Mouse (Mus musculus): Measurements from ENCODE around the gene Cdkal1. TPM values are rescaled to one million over a fixed set of nuclear protein-coding genes. Genes with fewer than 3 reads are reported as not detected.

The Cdkal1 gene
- polyA plus RNA-seq, 1 experiment from 2014 or later, result 25.9 TPM

DNA sequence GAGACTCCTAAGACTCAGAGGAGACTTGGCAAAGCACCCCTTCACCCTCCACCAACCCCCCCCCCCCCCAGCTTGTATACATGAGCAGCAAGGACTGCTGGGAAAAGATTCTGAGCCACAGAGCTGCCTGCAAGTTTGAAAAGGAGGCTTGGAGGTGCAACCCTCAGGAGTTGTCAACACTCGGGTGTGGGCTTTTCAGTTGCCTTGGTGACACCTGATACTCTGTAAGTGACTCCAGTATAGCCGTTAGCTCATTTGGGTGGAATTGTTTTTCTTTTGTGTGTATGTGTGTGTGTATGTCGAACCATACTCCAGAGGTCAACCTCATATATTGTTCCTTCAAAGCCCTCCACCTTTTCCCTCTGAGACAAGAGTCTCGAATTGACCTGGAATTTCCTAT, 669.9 kb downstream of the Cdkal1 start:
- Histone ChIP-seq H3K36me3 (ENCODE audit: control insufficient read depth, insufficient read depth, low read length) (no peaks in the 10 kb centered on the region), H3K27ac (replicated peaks; ENCODE audit: low read depth, low read length) (0 out of 2 replicates have a peak overlapping the region, but pooled peaks have one; percentile 4), H3K9ac (ENCODE audit: low read depth, low read length) (no peak overlapping the region), H3K27me3 (replicated peaks; ENCODE audit: control insufficient read depth, insufficient read depth, low read length) (no peaks in the 10 kb centered on the region), H3K9me3 (ENCODE audit: control insufficient read depth, low read length) (no peaks in the 10 kb centered on the region), H3K4me2 (ENCODE audit: low read depth, low read length) (no peak overlapping the region), H3K4me3 (ENCODE audit: low read depth, low read length) (no peak overlapping the region), H3K4me1 (ENCODE audit: control insufficient read depth, insufficient read depth, low read length) (peaks cover 10% of the 10 kb centered on the region; the same call in 1 of the 2 replicates)
- ATAC-seq (ENCODE audit: low read depth) (peak; percentile 53; the same call in 1 of the 2 replicates), DNase-seq (ENCODE audit: low spot score) (peak; percentile 55)
- 47% methylated on average over 4 of the region's 4 CpGs for WGBS

DNA sequence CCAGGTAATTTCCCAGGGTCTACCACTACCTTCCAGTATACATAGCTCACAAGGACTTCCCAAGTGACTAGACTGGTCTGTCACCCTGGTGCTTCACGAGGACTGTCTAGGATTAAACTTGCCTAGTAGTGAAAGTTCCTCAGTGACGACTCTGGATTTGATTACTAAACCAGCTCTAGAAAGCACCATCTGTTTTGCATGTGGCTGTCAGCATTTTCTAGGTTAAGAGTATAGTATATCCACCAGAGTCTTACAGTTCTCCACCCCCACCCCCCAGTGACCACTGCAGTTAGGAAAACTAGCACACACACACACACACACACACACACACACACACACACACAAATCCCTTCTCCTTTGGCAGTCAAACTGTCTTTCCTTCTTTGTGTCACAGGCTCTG, 670.9 kb downstream of the Cdkal1 start:
- Histone ChIP-seq H3K4me1 (ENCODE audit: control insufficient read depth, insufficient read depth, low read length) (peaks cover 10% of the 10 kb centered on the region; the same call in 1 of the 2 replicates), H3K9me3 (ENCODE audit: control insufficient read depth, low read length) (no peaks in the 10 kb centered on the region), H3K36me3 (ENCODE audit: control insufficient read depth, insufficient read depth, low read length) (no peaks in the 10 kb centered on the region), H3K4me3 (ENCODE audit: low read depth, low read length) (no peak overlapping the region), H3K4me2 (ENCODE audit: low read depth, low read length) (no peak overlapping the region), H3K27me3 (replicated peaks; ENCODE audit: control insufficient read depth, insufficient read depth, low read length) (no peaks in the 10 kb centered on the region), H3K27ac (replicated peaks; ENCODE audit: low read depth, low read length) (no peak overlapping the region), H3K9ac (ENCODE audit: low read depth, low read length) (no peak overlapping the region)
- ATAC-seq (ENCODE audit: low read depth) (no peak), DNase-seq (ENCODE audit: low spot score) (peak; percentile 75)
- WGBS, result 17% methylated on average over 2 of the region's 2 CpGs

DNA sequence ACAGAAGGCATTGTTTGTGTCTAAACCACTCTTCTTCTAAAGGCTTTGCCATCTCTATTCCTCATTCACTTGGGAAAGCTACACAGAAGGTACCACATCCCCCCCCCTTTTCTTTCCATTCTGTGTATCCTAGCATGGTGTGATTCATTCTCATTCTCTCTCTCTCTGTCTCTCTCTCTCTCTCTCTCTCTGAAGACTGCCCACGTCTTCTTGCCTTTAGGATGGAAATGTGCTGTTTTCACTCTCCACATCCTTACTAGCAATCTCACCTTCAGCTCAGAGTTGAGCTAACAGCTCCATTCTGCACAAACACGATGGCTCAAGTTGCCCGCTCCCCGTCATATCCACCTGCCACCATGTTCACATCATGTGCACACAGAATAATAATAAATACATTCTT, 675.6 kb downstream of the Cdkal1 start:
- Histone ChIP-seq H3K4me3 (ENCODE audit: low read depth, low read length) (no peak overlapping the region), H3K9ac (ENCODE audit: low read depth, low read length) (no peak overlapping the region), H3K36me3 (ENCODE audit: control insufficient read depth, insufficient read depth, low read length) (no peaks in the 10 kb centered on the region), H3K4me2 (ENCODE audit: low read depth, low read length) (no peak overlapping the region), H3K4me1 (ENCODE audit: control insufficient read depth, insufficient read depth, low read length) (peaks cover 8% of the 10 kb centered on the region), H3K9me3 (ENCODE audit: control insufficient read depth, low read length) (no peaks in the 10 kb centered on the region), H3K27ac (replicated peaks; ENCODE audit: low read depth, low read length) (no peak overlapping the region), H3K27me3 (replicated peaks; ENCODE audit: control insufficient read depth, insufficient read depth, low read length) (no peaks in the 10 kb centered on the region)
- ATAC-seq (ENCODE audit: low read depth), result no peak
- no peak for DNase-seq (ENCODE audit: low spot score)
- 94% methylated on average over 4 of the region's 4 CpGs for WGBS

DNA sequence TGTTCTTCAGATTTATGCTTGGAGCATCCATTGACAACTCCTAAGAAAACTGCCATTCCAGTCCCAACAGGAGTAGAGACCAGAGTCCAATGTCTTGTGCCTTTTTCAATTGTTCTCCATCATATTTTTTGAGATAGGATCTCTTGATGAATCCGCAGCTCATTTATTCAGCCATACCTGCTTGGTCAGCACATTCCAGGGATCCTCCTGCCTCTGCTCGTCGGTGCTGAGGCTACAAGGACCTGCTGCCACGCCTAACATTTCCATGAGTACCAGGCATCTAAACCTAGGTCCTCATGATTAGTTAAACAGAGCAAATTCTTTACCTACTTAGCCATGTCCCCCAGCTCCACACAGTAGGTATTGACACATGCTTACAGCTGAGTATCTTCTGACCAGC, 676.2 kb downstream of the Cdkal1 start:
- 89% methylated on average over 4 of the region's 4 CpGs for WGBS

DNA sequence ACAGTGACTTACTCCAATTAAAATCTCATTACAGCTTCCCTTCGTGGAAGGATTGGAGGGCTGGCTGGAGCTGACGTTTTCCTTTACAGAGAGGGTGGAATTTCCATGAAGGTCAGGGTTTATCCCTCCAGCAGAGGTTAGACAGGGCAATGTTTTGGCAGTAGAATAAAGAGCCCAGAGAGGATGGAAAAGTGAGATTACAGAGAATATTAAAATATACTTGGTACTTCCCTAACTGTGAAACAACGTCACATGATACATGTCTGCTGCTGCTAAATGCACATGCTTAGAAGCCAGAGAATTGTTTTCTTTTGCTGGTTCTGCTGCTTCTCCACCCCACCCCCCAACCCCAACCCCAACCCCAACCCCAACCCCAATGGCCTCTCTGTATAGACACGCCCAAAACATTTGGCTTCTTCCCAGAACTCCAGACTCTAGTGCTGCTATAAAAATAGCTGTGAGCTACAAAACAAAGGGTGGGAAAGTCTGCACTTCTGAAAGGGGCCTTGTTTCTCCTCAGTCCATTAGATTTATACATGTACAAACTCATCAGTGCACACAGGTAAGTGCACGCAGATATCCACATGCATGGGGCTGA, 677.5 kb downstream of the Cdkal1 start:
- peaks cover 8% of the 10 kb centered on the region for H3K4me1 ChIP-seq (ENCODE audit: control insufficient read depth, insufficient read depth, low read length)
- DNase-seq (ENCODE audit: low spot score) (peak; percentile 90), ATAC-seq (ENCODE audit: low read depth) (peak; percentile 62)

More for the DNA sequence above, 676.2 kb downstream of the Cdkal1 start:
- no peak overlapping the region for H3K27ac ChIP-seq (replicated peaks; ENCODE audit: low read depth, low read length)
- H3K4me3 ChIP-seq (ENCODE audit: low read depth, low read length), result no peak overlapping the region
- H3K4me1 ChIP-seq (ENCODE audit: control insufficient read depth, insufficient read depth, low read length), result peaks cover 8% of the 10 kb centered on the region
- H3K36me3 ChIP-seq (ENCODE audit: control insufficient read depth, insufficient read depth, low read length), result no peaks in the 10 kb centered on the region
- H3K27me3 ChIP-seq (replicated peaks; ENCODE audit: control insufficient read depth, insufficient read depth, low read length), result no peaks in the 10 kb centered on the region
- no peak overlapping the region for H3K9ac ChIP-seq (ENCODE audit: low read depth, low read length)
- ATAC-seq (ENCODE audit: low read depth) (no peak), DNase-seq (ENCODE audit: low spot score) (no peak)
- no peak overlapping the region for H3K4me2 ChIP-seq (ENCODE audit: low read depth, low read length)
- H3K9me3 ChIP-seq (ENCODE audit: control insufficient read depth, low read length), result no peaks in the 10 kb centered on the region

DNA sequence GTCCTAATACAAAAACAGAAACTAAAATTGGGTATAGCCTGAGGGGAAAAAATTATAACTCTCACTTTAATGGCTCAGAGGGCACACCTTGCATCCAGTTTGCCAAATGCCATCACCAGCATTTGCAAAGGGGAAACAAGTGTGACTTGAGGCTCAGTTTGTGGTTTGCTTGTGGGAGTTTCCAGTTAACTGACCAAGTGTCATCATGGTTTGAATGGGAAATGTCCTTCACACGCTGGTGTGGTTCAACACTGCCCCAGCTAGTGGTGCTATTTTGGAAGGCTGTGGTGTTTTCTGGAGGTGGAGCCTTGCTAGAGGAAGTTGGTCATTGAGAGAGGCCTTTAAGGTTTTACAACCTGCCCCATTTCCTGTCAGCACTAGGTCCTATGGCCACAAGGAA, 686.1 kb downstream of the Cdkal1 start:
- no peaks in the 10 kb centered on the region for H3K27me3 ChIP-seq (replicated peaks; ENCODE audit: control insufficient read depth, insufficient read depth, low read length)
- peaks cover 9% of the 10 kb centered on the region; the same call in 1 of the 2 replicates for H3K4me1 ChIP-seq (ENCODE audit: control insufficient read depth, insufficient read depth, low read length)
- ATAC-seq (ENCODE audit: low read depth) (no peak), DNase-seq (ENCODE audit: low spot score) (no peak)
- no peaks in the 10 kb centered on the region for H3K36me3 ChIP-seq (ENCODE audit: control insufficient read depth, insufficient read depth, low read length)
- no peak overlapping the region for H3K4me2 ChIP-seq (ENCODE audit: low read depth, low read length)
- no peaks in the 10 kb centered on the region for H3K9me3 ChIP-seq (ENCODE audit: control insufficient read depth, low read length)
- no peak overlapping the region for H3K4me3 ChIP-seq (ENCODE audit: low read depth, low read length)
- H3K27ac ChIP-seq (replicated peaks; ENCODE audit: low read depth, low read length), result no peak overlapping the region
- no peak overlapping the region for H3K9ac ChIP-seq (ENCODE audit: low read depth, low read length)
- 55% methylated on average over 1 of the region's 1 CpGs for WGBS

More for the DNA sequence above, 677.5 kb downstream of the Cdkal1 start:
- WGBS, result 23% methylated on average over 5 of the region's 5 CpGs
- Histone ChIP-seq H3K36me3 (ENCODE audit: control insufficient read depth, insufficient read depth, low read length) (no peaks in the 10 kb centered on the region), H3K4me3 (ENCODE audit: low read depth, low read length) (no peak overlapping the region), H3K27me3 (replicated peaks; ENCODE audit: control insufficient read depth, insufficient read depth, low read length) (no peaks in the 10 kb centered on the region), H3K4me2 (ENCODE audit: low read depth, low read length) (no peak overlapping the region), H3K27ac (replicated peaks; ENCODE audit: low read depth, low read length) (peak overlapping the region; percentile 68), H3K9me3 (ENCODE audit: control insufficient read depth, low read length) (no peaks in the 10 kb centered on the region), H3K9ac (ENCODE audit: low read depth, low read length) (no peak overlapping the region)

DNA sequence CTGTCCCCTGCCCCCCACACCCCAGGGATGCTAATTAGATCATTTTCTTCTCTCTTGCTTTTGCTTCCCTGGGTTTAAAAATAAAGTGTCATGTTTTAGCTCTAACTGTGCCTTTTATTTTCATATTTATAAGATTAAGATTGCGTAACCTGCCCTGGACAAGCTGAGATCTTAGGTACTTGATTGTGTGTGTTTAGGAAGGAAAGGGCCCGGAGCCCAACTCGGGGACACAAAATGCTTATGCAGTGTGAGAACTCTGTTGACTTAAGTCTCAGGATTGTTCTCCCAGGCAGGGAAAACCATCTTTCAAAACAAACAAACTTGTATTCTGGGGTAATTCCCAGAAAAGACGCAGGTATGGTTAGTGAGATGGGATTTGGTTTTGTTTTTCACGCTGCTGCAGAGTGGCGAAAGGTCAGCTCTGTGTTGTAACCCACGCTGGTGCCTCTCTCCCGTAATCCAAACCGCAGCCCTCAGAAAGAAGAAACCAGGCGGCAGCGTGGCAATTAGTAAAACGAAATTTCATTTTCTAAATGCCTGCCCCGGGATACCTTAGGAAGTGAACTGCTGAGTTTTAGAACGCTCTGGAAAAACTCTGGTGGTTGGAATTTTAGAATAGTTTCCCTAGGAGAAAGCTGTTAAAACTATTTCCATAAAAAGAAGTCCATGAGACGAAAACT, 690.5 kb downstream of the Cdkal1 start:
- H3K9ac ChIP-seq (ENCODE audit: low read depth, low read length), result no peak overlapping the region
- H3K36me3 ChIP-seq (ENCODE audit: control insufficient read depth, insufficient read depth, low read length), result no peaks in the 10 kb centered on the region
- peak overlapping the region; percentile 29 for H3K4me2 ChIP-seq (ENCODE audit: low read depth, low read length)
- no peaks in the 10 kb centered on the region for H3K9me3 ChIP-seq (ENCODE audit: control insufficient read depth, low read length)
- H3K4me3 ChIP-seq (ENCODE audit: low read depth, low read length), result no peak overlapping the region
- 26% methylated on average over 15 of the region's 15 CpGs for WGBS
- no peaks in the 10 kb centered on the region for H3K27me3 ChIP-seq (replicated peaks; ENCODE audit: control insufficient read depth, insufficient read depth, low read length)
- ATAC-seq (ENCODE audit: low read depth), result peak; percentile 33; the same call in 1 of the 2 replicates
- peaks cover 9% of the 10 kb centered on the region; the same call in 1 of the 2 replicates for H3K4me1 ChIP-seq (ENCODE audit: control insufficient read depth, insufficient read depth, low read length)
- 0 out of 2 replicates have a peak overlapping the region, but pooled peaks have one; percentile 40 for H3K27ac ChIP-seq (replicated peaks; ENCODE audit: low read depth, low read length)
- DNase-seq (ENCODE audit: low spot score), result peak; percentile 60

DNA sequence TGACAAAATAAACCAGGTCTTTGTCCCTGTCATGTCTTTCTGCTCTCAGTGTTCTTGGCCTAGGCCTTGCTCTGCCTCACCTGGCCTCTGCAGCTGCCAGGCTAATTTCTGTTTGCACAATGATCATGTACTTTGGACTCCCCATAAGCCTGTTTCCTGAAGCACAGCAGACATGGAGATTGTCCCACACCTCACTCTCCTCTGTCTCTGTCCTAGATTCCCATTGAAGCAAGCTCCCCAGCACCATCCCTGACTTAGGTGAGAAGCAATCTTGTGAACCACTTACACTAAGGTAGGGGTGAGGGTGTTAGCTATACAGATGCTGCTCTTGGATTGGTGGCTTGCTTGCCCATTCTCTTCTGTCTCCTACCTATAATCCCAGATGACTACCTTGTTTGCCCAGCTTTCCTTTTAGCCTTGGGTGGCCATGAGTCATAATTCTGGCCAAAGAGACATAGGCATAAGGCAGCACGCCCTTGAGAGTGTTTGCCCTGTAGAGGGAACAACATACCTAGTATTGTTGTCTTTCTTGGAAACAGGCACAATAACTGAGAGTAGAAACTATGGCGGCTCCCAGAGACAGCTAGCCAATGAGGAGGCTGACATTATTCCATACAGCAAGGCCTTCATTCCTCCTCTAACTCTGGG, 692.5 kb downstream of the Cdkal1 start:
- no peak for ATAC-seq (ENCODE audit: low read depth)

More for the DNA sequence above, 692.5 kb downstream of the Cdkal1 start:
- Histone ChIP-seq H3K9me3 (ENCODE audit: control insufficient read depth, low read length) (no peaks in the 10 kb centered on the region), H3K27me3 (replicated peaks; ENCODE audit: control insufficient read depth, insufficient read depth, low read length) (no peaks in the 10 kb centered on the region), H3K4me3 (ENCODE audit: low read depth, low read length) (no peak overlapping the region), H3K9ac (ENCODE audit: low read depth, low read length) (no peak overlapping the region), H3K27ac (replicated peaks; ENCODE audit: low read depth, low read length) (no peak overlapping the region), H3K4me1 (ENCODE audit: control insufficient read depth, insufficient read depth, low read length) (peaks cover 9% of the 10 kb centered on the region; the same call in 1 of the 2 replicates), H3K4me2 (ENCODE audit: low read depth, low read length) (no peak overlapping the region), H3K36me3 (ENCODE audit: control insufficient read depth, insufficient read depth, low read length) (no peaks in the 10 kb centered on the region)
- 100% methylated on average over 2 of the region's 2 CpGs for WGBS
- no peak for DNase-seq (ENCODE audit: low spot score)
